Comparison of ENCODE assay signal across 20 mouse cellular contexts in the genomic region with DNA sequence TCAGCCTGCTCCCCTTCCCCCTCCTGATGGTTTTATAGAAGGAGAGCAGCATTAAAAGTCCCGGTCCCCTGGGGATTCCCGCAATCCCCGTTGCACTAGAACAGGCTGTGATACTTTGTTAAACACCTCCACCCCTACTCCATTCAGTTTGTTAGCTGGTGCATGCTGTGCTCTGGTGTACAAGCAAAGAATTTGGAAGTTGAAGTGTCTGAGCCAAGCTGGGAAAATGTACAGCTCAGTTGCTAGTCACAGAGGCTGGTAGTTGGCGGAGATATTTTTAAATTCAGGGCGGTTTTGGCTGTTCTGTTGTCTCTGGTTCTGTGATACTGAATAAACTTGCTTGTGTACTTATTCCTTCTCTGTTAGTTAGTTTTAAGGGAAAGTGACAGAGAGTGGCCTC. TPM values are rescaled to one million over a fixed set of nuclear protein-coding genes. Genes with fewer than 3 reads are reported as not detected.
DNase-seq lines count a peak whose midpoint lies in the region; ATAC-seq lines count a peak whose summit lies in the region.
"Had no signal": no experiment of that assay in that cellular context is flagged by ENCODE, and none has a peak within 500 bp of the region (broad histone marks: within the 10 kb centered on the region; RNA-seq: fewer than 3 reads in every experiment).

No protein-coding gene starts in this region.

- no peaks in the 10 kb centered on the region for H3K27me3 ChIP-seq in limb, embryonic 11.5 days (ENCODE audit: control insufficient read depth, insufficient read depth, low read length)
- no peaks in the 10 kb centered on the region for H3K27me3 ChIP-seq in limb, embryonic 10.5 days (ENCODE audit: low read depth, poor library complexity, severe bottlenecking)
- H3K27me3 ChIP-seq: forebrain, embryonic 13.5 days; liver, embryonic 12.5 days; lung, embryonic 15.5 days; midbrain, embryonic 15.5 days had no signal

- WGBS in limb, embryonic 11.5 days = 60% methylated on average over 5 of the region's 5 CpGs
- WGBS in limb, embryonic 10.5 days = 77% methylated on average over 5 of the region's 5 CpGs

- no peak overlapping the region for H3K4me3 ChIP-seq in limb, embryonic 11.5 days (ENCODE audit: low read depth, low read length)
- H3K4me3 ChIP-seq in limb, embryonic 10.5 days = no peak overlapping the region
- H3K4me3 ChIP-seq: forebrain, embryonic 13.5 days; hindbrain, embryonic 10.5 days; liver, embryonic 12.5 days; lung, embryonic 15.5 days; midbrain, embryonic 15.5 days had no signal

- peak overlapping the region; percentile 10; the same call in 1 of the 2 replicates for H3K27ac ChIP-seq in limb, embryonic 11.5 days (replicated peaks; ENCODE audit: low read depth, low read length)
- H3K27ac ChIP-seq in limb, embryonic 10.5 days = no peak overlapping the region
- H3K27ac ChIP-seq: forebrain, embryonic 13.5 days; hindbrain, embryonic 10.5 days; liver, embryonic 12.5 days; lung, embryonic 15.5 days; midbrain, embryonic 15.5 days had no signal

- no peak overlapping the region for H3K4me2 ChIP-seq in limb, embryonic 11.5 days (ENCODE audit: low read depth, severe bottlenecking)
- H3K4me2 ChIP-seq: forebrain, embryonic 13.5 days; liver, embryonic 12.5 days; lung, embryonic 15.5 days; midbrain, embryonic 15.5 days had no signal

- peak; percentile 42 for DNase-seq in limb, embryonic 11.5 days (ENCODE audit: low spot score)
- DNase-seq in limb, embryonic 10.5 days (ENCODE audit: low spot score) = no peak
- DNase-seq in forelimb bud, embryonic 11.5 days (ENCODE audit: low read depth, low spot score) = peak; percentile 46
- DNase-seq in layer of hippocampus, adult 9-11 months = peak; percentile 79
- peak; percentile 48 to 62 for DNase-seq in right cerebral cortex, postnatal 10 days (ENCODE audit: low spot score in 2 of 2)
- DNase-seq in retina, postnatal 1 day = no peak
- DNase-seq in embryo, embryonic 9.5 days (ENCODE audit: extremely low spot score) = no peak
- DNase-seq: adrenal gland, adult 8-10 months; cerebellum, adult 18-20 months; thymus, adult 2 months had no signal

- H3K4me1 ChIP-seq in limb, embryonic 11.5 days (ENCODE audit: control insufficient read depth, insufficient read depth, low read length) = 0 out of 2 replicates have a peak, but pooled peaks cover 10% of the 10 kb centered on the region
- H3K4me1 ChIP-seq in limb, embryonic 10.5 days = peaks cover 15% of the 10 kb centered on the region
- H3K4me1 ChIP-seq: liver, embryonic 12.5 days; lung, embryonic 15.5 days had no signal

- peaks cover 57% of the 10 kb centered on the region for H3K36me3 ChIP-seq in limb, embryonic 11.5 days (ENCODE audit: control insufficient read depth, insufficient read depth, low read length)
- peaks cover 100% of the 10 kb centered on the region for H3K36me3 ChIP-seq in limb, embryonic 10.5 days

- H3K9me3 ChIP-seq in limb, embryonic 11.5 days (ENCODE audit: control insufficient read depth, low read length) = no peaks in the 10 kb centered on the region
- H3K9me3 ChIP-seq in limb, embryonic 10.5 days (replicated peaks) = no peaks in the 10 kb centered on the region
- H3K9me3 ChIP-seq: forebrain, embryonic 13.5 days; G1E; hindbrain, embryonic 10.5 days; liver, embryonic 12.5 days; lung, embryonic 15.5 days; midbrain, embryonic 15.5 days had no signal

- no peak for ATAC-seq in limb, embryonic 11.5 days (ENCODE audit: insufficient number of reproducible peaks, low FRiP score, low TSS enrichment, low read depth)
- ATAC-seq: forebrain, embryonic 13.5 days; inflammation-experienced regulatory T-cells, adult 6 months; liver, embryonic 12.5 days; midbrain, embryonic 15.5 days had no signal

- no peak overlapping the region for H3K9ac ChIP-seq in limb, embryonic 11.5 days (ENCODE audit: low read length)
- H3K9ac ChIP-seq: forebrain, embryonic 13.5 days; liver, embryonic 12.5 days; lung, embryonic 15.5 days; midbrain, embryonic 15.5 days had no signal

RNA-seq across cellular contexts. Expression of a gene that starts 39.5 kb away (rescaled TPM):
- polyA plus RNA-seq in limb, embryonic 11.5 days (2014; fragmentation: Nextera tagmentation; extraction: Ambion mirVana) = 2.7 and 3.1 TPM in 2 replicates
- polyA plus RNA-seq in limb, embryonic 10.5 days (2016; fragmentation: Nextera tagmentation; extraction: Ambion mirVana) = 5.0 and 6.1 TPM in 2 replicates

RNA-seq across cellular contexts. Expression of a gene that starts 42.1 kb away (rescaled TPM):
- polyA plus RNA-seq in limb, embryonic 11.5 days (2014; fragmentation: Nextera tagmentation; extraction: Ambion mirVana) = not detected in 2 replicates
- 2.3 and 2.5 TPM in 2 replicates for polyA plus RNA-seq in limb, embryonic 10.5 days (2016; fragmentation: Nextera tagmentation; extraction: Ambion mirVana)
- polyA plus RNA-seq: heart, embryonic 14.5 days; kidney, embryonic 14.5 days; liver, embryonic 12.5 days; neural tube, embryonic 11.5 days had no signal

RNA-seq across cellular contexts. Expression of a gene that starts 42.6 kb away (rescaled TPM):
- polyA plus RNA-seq in limb, embryonic 11.5 days (2014; fragmentation: Nextera tagmentation; extraction: Ambion mirVana) = 162 and 173 TPM in 2 replicates
- 226 and 235 TPM in 2 replicates for polyA plus RNA-seq in limb, embryonic 10.5 days (2016; fragmentation: Nextera tagmentation; extraction: Ambion mirVana)

Comparison
In these comparisons a context has a peak if more than half of its experiments do, and no peak if none do; other contexts are left out.
1. DNase-seq: peak in limb, embryonic 11.5 days (single experiment), forelimb bud, embryonic 11.5 days (single experiment), layer of hippocampus, adult 9-11 months (single experiment) and right cerebral cortex, postnatal 10 days (2 of 2); none in limb, embryonic 10.5 days (single experiment), retina, postnatal 1 day (single experiment) and embryo, embryonic 9.5 days (single experiment).